Mouse (Mus musculus): ENCODE data around the gene Adamts7. TPM values are rescaled to one million over a fixed set of nuclear protein-coding genes. Genes with fewer than 3 reads are reported as not detected.

The Adamts7 gene
- polyA plus RNA-seq, 1 experiment from 2014 or later, result 7.0 TPM

- 96% methylated on average over 4 of the region's 4 CpGs for WGBS
- Histone ChIP-seq H3K9ac (ENCODE audit: low read depth, low read length) (no peak overlapping the region), H3K36me3 (ENCODE audit: control insufficient read depth, insufficient read depth, low read length) (peaks cover 16% of the 10 kb centered on the region; the same call in 1 of the 2 replicates), H3K9me3 (replicated peaks; ENCODE audit: control insufficient read depth, low read length, poor library complexity, severe bottlenecking) (no peaks in the 10 kb centered on the region), H3K4me1 (ENCODE audit: control insufficient read depth, insufficient read depth, low read length) (no peaks in the 10 kb centered on the region), H3K27ac (ENCODE audit: low read length) (no peak overlapping the region), H3K27me3 (ENCODE audit: control insufficient read depth, insufficient read depth, low read depth, low read length) (no peaks in the 10 kb centered on the region), H3K4me3 (ENCODE audit: low read depth, low read length) (no peak overlapping the region), H3K4me2 (ENCODE audit: low read length) (no peak overlapping the region)
- no peak for ATAC-seq
Observed at GRCm38 (mm10) chr9:90200501-90200900, 37.6 kb downstream of the Adamts7 start.

- Histone ChIP-seq H3K4me1 (ENCODE audit: control insufficient read depth, insufficient read depth, low read length) (no peaks in the 10 kb centered on the region), H3K36me3 (ENCODE audit: control insufficient read depth, insufficient read depth, low read length) (peaks cover 16% of the 10 kb centered on the region; the same call in 1 of the 2 replicates), H3K9ac (ENCODE audit: low read depth, low read length) (no peak overlapping the region), H3K4me3 (ENCODE audit: low read depth, low read length) (no peak overlapping the region), H3K27ac (ENCODE audit: low read length) (no peak overlapping the region), H3K27me3 (ENCODE audit: control insufficient read depth, insufficient read depth, low read depth, low read length) (no peaks in the 10 kb centered on the region), H3K9me3 (replicated peaks; ENCODE audit: control insufficient read depth, low read length, poor library complexity, severe bottlenecking) (no peaks in the 10 kb centered on the region), H3K4me2 (ENCODE audit: low read length) (no peak overlapping the region)
- no peak for ATAC-seq
- WGBS, result 80% methylated on average over 7 of the region's 7 CpGs
Observed at GRCm38 (mm10) chr9:90201096-90201495, 38.2 kb downstream of the Adamts7 start.

GRCm38 (mm10) chr9:90201541-90201940 is 38.7 kb downstream of the Adamts7 start:
- no peak overlapping the region for H3K4me2 ChIP-seq (ENCODE audit: low read length)
- WGBS, result 64% methylated on average over 4 of the region's 4 CpGs
- H3K4me1 ChIP-seq (ENCODE audit: control insufficient read depth, insufficient read depth, low read length), result no peaks in the 10 kb centered on the region
- H3K9me3 ChIP-seq (replicated peaks; ENCODE audit: control insufficient read depth, low read length, poor library complexity, severe bottlenecking), result no peaks in the 10 kb centered on the region
- no peak overlapping the region for H3K27ac ChIP-seq (ENCODE audit: low read length)
- ATAC-seq, result no peak
- H3K9ac ChIP-seq (ENCODE audit: low read depth, low read length), result no peak overlapping the region
- peaks cover 16% of the 10 kb centered on the region; the same call in 1 of the 2 replicates for H3K36me3 ChIP-seq (ENCODE audit: control insufficient read depth, insufficient read depth, low read length)
- no peak overlapping the region for H3K4me3 ChIP-seq (ENCODE audit: low read depth, low read length)
- no peaks in the 10 kb centered on the region for H3K27me3 ChIP-seq (ENCODE audit: control insufficient read depth, insufficient read depth, low read depth, low read length)

GRCm38 (mm10) chr9:90203233-90203632 is 40.4 kb downstream of the Adamts7 start:
- Histone ChIP-seq H3K4me3 (ENCODE audit: low read depth, low read length) (no peak overlapping the region), H3K4me1 (ENCODE audit: control insufficient read depth, insufficient read depth, low read length) (no peaks in the 10 kb centered on the region), H3K36me3 (ENCODE audit: control insufficient read depth, insufficient read depth, low read length) (peaks cover 19% of the 10 kb centered on the region), H3K9ac (ENCODE audit: low read depth, low read length) (no peak overlapping the region), H3K4me2 (ENCODE audit: low read length) (no peak overlapping the region), H3K9me3 (replicated peaks; ENCODE audit: control insufficient read depth, low read length, poor library complexity, severe bottlenecking) (no peaks in the 10 kb centered on the region), H3K27ac (ENCODE audit: low read length) (no peak overlapping the region), H3K27me3 (ENCODE audit: control insufficient read depth, insufficient read depth, low read depth, low read length) (no peaks in the 10 kb centered on the region)
- no peak for ATAC-seq
- 83% methylated on average over 5 of the region's 5 CpGs for WGBS

GRCm38 (mm10) chr9:90204396-90204915 is 41.6 kb downstream of the Adamts7 start:
- Histone ChIP-seq H3K4me3 (ENCODE audit: low read depth, low read length) (no peak overlapping the region), H3K9me3 (replicated peaks; ENCODE audit: control insufficient read depth, low read length, poor library complexity, severe bottlenecking) (no peaks in the 10 kb centered on the region), H3K9ac (ENCODE audit: low read depth, low read length) (no peak overlapping the region), H3K4me2 (ENCODE audit: low read length) (no peak overlapping the region), H3K27ac (ENCODE audit: low read length) (no peak overlapping the region), H3K4me1 (ENCODE audit: control insufficient read depth, insufficient read depth, low read length) (no peaks in the 10 kb centered on the region), H3K36me3 (ENCODE audit: control insufficient read depth, insufficient read depth, low read length) (peaks cover 20% of the 10 kb centered on the region), H3K27me3 (ENCODE audit: control insufficient read depth, insufficient read depth, low read depth, low read length) (no peaks in the 10 kb centered on the region)
- 65% methylated on average over 8 of the region's 8 CpGs for WGBS
- ATAC-seq, result no peak

GRCm38 (mm10) chr9:90206500-90206899 is 43.6 kb downstream of the Adamts7 start:
- Histone ChIP-seq H3K9me3 (replicated peaks; ENCODE audit: control insufficient read depth, low read length, poor library complexity, severe bottlenecking) (no peaks in the 10 kb centered on the region), H3K9ac (ENCODE audit: low read depth, low read length) (no peak overlapping the region), H3K4me1 (ENCODE audit: control insufficient read depth, insufficient read depth, low read length) (no peaks in the 10 kb centered on the region), H3K4me2 (ENCODE audit: low read length) (no peak overlapping the region), H3K27me3 (ENCODE audit: control insufficient read depth, insufficient read depth, low read depth, low read length) (no peaks in the 10 kb centered on the region), H3K27ac (ENCODE audit: low read length) (no peak overlapping the region), H3K36me3 (ENCODE audit: control insufficient read depth, insufficient read depth, low read length) (peaks cover 15% of the 10 kb centered on the region), H3K4me3 (ENCODE audit: low read depth, low read length) (no peak overlapping the region)
- peak; percentile 64; the same call in 1 of the 2 replicates for ATAC-seq
- WGBS, result 39% methylated on average over 2 of the region's 2 CpGs

- Histone ChIP-seq H3K27ac (ENCODE audit: low read length) (no peak overlapping the region), H3K9ac (ENCODE audit: low read depth, low read length) (no peak overlapping the region), H3K36me3 (ENCODE audit: control insufficient read depth, insufficient read depth, low read length) (peaks cover 15% of the 10 kb centered on the region), H3K4me3 (ENCODE audit: low read depth, low read length) (no peak overlapping the region), H3K27me3 (ENCODE audit: control insufficient read depth, insufficient read depth, low read depth, low read length) (no peaks in the 10 kb centered on the region), H3K9me3 (replicated peaks; ENCODE audit: control insufficient read depth, low read length, poor library complexity, severe bottlenecking) (no peaks in the 10 kb centered on the region), H3K4me1 (ENCODE audit: control insufficient read depth, insufficient read depth, low read length) (no peaks in the 10 kb centered on the region), H3K4me2 (ENCODE audit: low read length) (no peak overlapping the region)
- ATAC-seq, result no peak
- WGBS, result 83% methylated on average over 8 of the region's 8 CpGs
Observed at GRCm38 (mm10) chr9:90207808-90208207, 44.9 kb downstream of the Adamts7 start.

GRCm38 (mm10) chr9:90208655-90209054 is 45.8 kb downstream of the Adamts7 start:
- WGBS, result 90% methylated on average over 6 of the region's 6 CpGs
- peaks cover 17% of the 10 kb centered on the region for H3K36me3 ChIP-seq (ENCODE audit: control insufficient read depth, insufficient read depth, low read length)
- ATAC-seq, result no peak
- no peak overlapping the region for H3K4me3 ChIP-seq (ENCODE audit: low read depth, low read length)
- H3K9me3 ChIP-seq (replicated peaks; ENCODE audit: control insufficient read depth, low read length, poor library complexity, severe bottlenecking), result no peaks in the 10 kb centered on the region
- no peaks in the 10 kb centered on the region for H3K4me1 ChIP-seq (ENCODE audit: control insufficient read depth, insufficient read depth, low read length)
- no peak overlapping the region for H3K27ac ChIP-seq (ENCODE audit: low read length)
- H3K9ac ChIP-seq (ENCODE audit: low read depth, low read length), result no peak overlapping the region
- H3K4me2 ChIP-seq (ENCODE audit: low read length), result no peak overlapping the region
- H3K27me3 ChIP-seq (ENCODE audit: control insufficient read depth, insufficient read depth, low read depth, low read length), result no peaks in the 10 kb centered on the region

- no peaks in the 10 kb centered on the region for H3K9me3 ChIP-seq (replicated peaks; ENCODE audit: control insufficient read depth, low read length, poor library complexity, severe bottlenecking)
- no peak overlapping the region for H3K4me2 ChIP-seq (ENCODE audit: low read length)
- no peak overlapping the region for H3K27ac ChIP-seq (ENCODE audit: low read length)
- H3K27me3 ChIP-seq (ENCODE audit: control insufficient read depth, insufficient read depth, low read depth, low read length), result no peaks in the 10 kb centered on the region
- 84% methylated on average over 3 of the region's 3 CpGs for WGBS
- H3K36me3 ChIP-seq (ENCODE audit: control insufficient read depth, insufficient read depth, low read length), result peaks cover 16% of the 10 kb centered on the region; the same call in 1 of the 2 replicates
- H3K4me1 ChIP-seq (ENCODE audit: control insufficient read depth, insufficient read depth, low read length), result no peaks in the 10 kb centered on the region
- ATAC-seq, result no peak
- H3K4me3 ChIP-seq (ENCODE audit: low read depth, low read length), result no peak overlapping the region
- no peak overlapping the region for H3K9ac ChIP-seq (ENCODE audit: low read depth, low read length)
Observed at GRCm38 (mm10) chr9:90213127-90213526, 50.3 kb downstream of the Adamts7 start.
